Mouse (Mus musculus): Measurements from ENCODE around the gene Pacsin1. TPM values are rescaled to one million over a fixed set of nuclear protein-coding genes. Genes with fewer than 3 reads are reported as not detected.
"Not testable (repeated sequence)": the region's sequence is repeated elsewhere in the genome, so short reads cannot be mapped to it uniquely, and the experiment has no call there.

Gene Pacsin1
- polyA plus RNA-seq, 1 experiment from 2014 or later = 1.3 TPM

GRCm38 (mm10) chr17:27629249-27630020, 25.9 kb upstream of the Pacsin1 start:
- Histone ChIP-seq H3K4me1 (ENCODE audit: control insufficient read depth, insufficient read depth, low read length) (peaks cover 15% of the 10 kb centered on the region), H3K4me3 (ENCODE audit: low read length) (no peak overlapping the region), H3K36me3 (ENCODE audit: control insufficient read depth, insufficient read depth, low read length) (peaks cover 48% of the 10 kb centered on the region), H3K27me3 (ENCODE audit: control insufficient read depth, insufficient read depth, low read length) (no peaks in the 10 kb centered on the region), H3K9ac (ENCODE audit: low read depth, low read length) (no peak overlapping the region), H3K4me2 (replicated peaks; ENCODE audit: low read depth, low read length) (no peak overlapping the region), H3K9me3 (ENCODE audit: control insufficient read depth, low read length) (no peaks in the 10 kb centered on the region), H3K27ac (ENCODE audit: low read depth, low read length) (no peak overlapping the region)
- 0 out of 2 replicates have a peak, but pooled peaks have one; percentile 22 for ATAC-seq (ENCODE audit: low FRiP score, low TSS enrichment)
- WGBS = 75% methylated on average over 2 of the region's 2 CpGs

- peak within 1 kb of the TSS; percentile 77 for H3K4me3 ChIP-seq (ENCODE audit: low read length)
- peaks cover 39% of the 10 kb centered on the region for H3K36me3 ChIP-seq (ENCODE audit: control insufficient read depth, insufficient read depth, low read length)
- WGBS = under 1% methylated on average over 64 of the region's 72 CpGs
- peak within 1 kb of the TSS; percentile 85 for H3K9ac ChIP-seq (ENCODE audit: low read depth, low read length)
- no peaks in the 10 kb centered on the region for H3K9me3 ChIP-seq (ENCODE audit: control insufficient read depth, low read length)
- H3K4me1 ChIP-seq (ENCODE audit: control insufficient read depth, insufficient read depth, low read length) = peaks cover 22% of the 10 kb centered on the region
- H3K27me3 ChIP-seq (ENCODE audit: control insufficient read depth, insufficient read depth, low read length) = no peaks in the 10 kb centered on the region
- peak within 1 kb of the TSS; percentile 58 for H3K4me2 ChIP-seq (replicated peaks; ENCODE audit: low read depth, low read length)
- peak within 1 kb of the TSS; percentile 87 for H3K27ac ChIP-seq (ENCODE audit: low read depth, low read length)
- ATAC-seq (ENCODE audit: low FRiP score, low TSS enrichment) = peak; percentile 96
These were observed 20.3 kb upstream of the Pacsin1 start, which contains the start of gene RPS10-NUDT3 for GRCm38 (mm10) chr17:27634871-27635574. Gene RPS10-NUDT3, minus strand, starts transcription at chr17:27635222.

- Histone ChIP-seq H3K4me3 (ENCODE audit: low read length) (peak overlapping the region; percentile 77), H3K4me2 (replicated peaks; ENCODE audit: low read depth, low read length) (peak overlapping the region; percentile 58; the same call in 1 of the 2 replicates), H3K4me1 (ENCODE audit: control insufficient read depth, insufficient read depth, low read length) (peaks cover 22% of the 10 kb centered on the region), H3K36me3 (ENCODE audit: control insufficient read depth, insufficient read depth, low read length) (peaks cover 34% of the 10 kb centered on the region), H3K9ac (ENCODE audit: low read depth, low read length) (peak overlapping the region; percentile 85), H3K27ac (ENCODE audit: low read depth, low read length) (peak overlapping the region; percentile 87; the same call in 1 of the 2 replicates)
- ATAC-seq (ENCODE audit: low FRiP score, low TSS enrichment); H3K27me3 ChIP-seq (ENCODE audit: control insufficient read depth, insufficient read depth, low read length); H3K9me3 ChIP-seq (ENCODE audit: control insufficient read depth, low read length): not testable (repeated sequence)
- 44% methylated on average over 9 of the region's 9 CpGs for WGBS
These were observed 19.8 kb upstream of the Pacsin1 start for GRCm38 (mm10) chr17:27635575-27635903.

- peak within 1 kb of the TSS; percentile 27; the same call in 1 of the 2 replicates for H3K27ac ChIP-seq (ENCODE audit: low read depth, low read length)
- WGBS = 18% methylated on average over 18 of the region's 18 CpGs
- no peak for ATAC-seq (ENCODE audit: low FRiP score, low TSS enrichment)
- H3K9me3 ChIP-seq (ENCODE audit: control insufficient read depth, low read length) = no peaks in the 10 kb centered on the region
- peak within 1 kb of the TSS; percentile 77; the same call in 1 of the 2 replicates for H3K4me3 ChIP-seq (ENCODE audit: low read length)
- peak within 1 kb of the TSS; percentile 58; the same call in 1 of the 2 replicates for H3K4me2 ChIP-seq (replicated peaks; ENCODE audit: low read depth, low read length)
- no peak within 1 kb of the TSS; the same call in none of the 2 replicates for H3K9ac ChIP-seq (ENCODE audit: low read depth, low read length)
- H3K4me1 ChIP-seq (ENCODE audit: control insufficient read depth, insufficient read depth, low read length) = peaks cover 22% of the 10 kb centered on the region
- no peaks in the 10 kb centered on the region for H3K27me3 ChIP-seq (ENCODE audit: control insufficient read depth, insufficient read depth, low read length)
- peaks cover 26% of the 10 kb centered on the region for H3K36me3 ChIP-seq (ENCODE audit: control insufficient read depth, insufficient read depth, low read length)
These were observed 18.9 kb upstream of the Pacsin1 start, which contains the start of gene Rps10 for GRCm38 (mm10) chr17:27636132-27637020. Gene Rps10, minus strand, starts transcription at chr17:27636669.

- no peak overlapping the region for H3K4me3 ChIP-seq (ENCODE audit: low read length)
- H3K9me3 ChIP-seq (ENCODE audit: control insufficient read depth, low read length) = no peaks in the 10 kb centered on the region
- H3K9ac ChIP-seq (ENCODE audit: low read depth, low read length) = no peak overlapping the region
- peaks cover 16% of the 10 kb centered on the region for H3K36me3 ChIP-seq (ENCODE audit: control insufficient read depth, insufficient read depth, low read length)
- no peaks in the 10 kb centered on the region for H3K27me3 ChIP-seq (ENCODE audit: control insufficient read depth, insufficient read depth, low read length)
- WGBS = 53% methylated on average over 9 of the region's 9 CpGs
- H3K4me2 ChIP-seq (replicated peaks; ENCODE audit: low read depth, low read length) = no peak overlapping the region
- no peak for ATAC-seq (ENCODE audit: low FRiP score, low TSS enrichment)
- peaks cover 17% of the 10 kb centered on the region for H3K4me1 ChIP-seq (ENCODE audit: control insufficient read depth, insufficient read depth, low read length)
- no peak overlapping the region for H3K27ac ChIP-seq (ENCODE audit: low read depth, low read length)
These were observed 18.0 kb upstream of the Pacsin1 start for GRCm38 (mm10) chr17:27637333-27637732.

GRCm38 (mm10) chr17:27638921-27639332, 16.4 kb upstream of the Pacsin1 start:
- H3K27me3 ChIP-seq (ENCODE audit: control insufficient read depth, insufficient read depth, low read length) = no peaks in the 10 kb centered on the region
- H3K4me3 ChIP-seq (ENCODE audit: low read length) = no peak overlapping the region
- no peak overlapping the region for H3K4me2 ChIP-seq (replicated peaks; ENCODE audit: low read depth, low read length)
- WGBS = 83% methylated on average over 20 of the region's 20 CpGs
- no peak overlapping the region for H3K9ac ChIP-seq (ENCODE audit: low read depth, low read length)
- H3K27ac ChIP-seq (ENCODE audit: low read depth, low read length) = no peak overlapping the region
- no peak for ATAC-seq (ENCODE audit: low FRiP score, low TSS enrichment)
- H3K9me3 ChIP-seq (ENCODE audit: control insufficient read depth, low read length) = no peaks in the 10 kb centered on the region
- peaks cover 18% of the 10 kb centered on the region for H3K4me1 ChIP-seq (ENCODE audit: control insufficient read depth, insufficient read depth, low read length)
- peaks cover under 1% of the 10 kb centered on the region; the same call in 1 of the 2 replicates for H3K36me3 ChIP-seq (ENCODE audit: control insufficient read depth, insufficient read depth, low read length)

GRCm38 (mm10) chr17:27639851-27640250, 15.5 kb upstream of the Pacsin1 start:
- not testable (repeated sequence) for H3K4me3 ChIP-seq (ENCODE audit: low read length); H3K36me3 ChIP-seq (ENCODE audit: control insufficient read depth, insufficient read depth, low read length); H3K27ac ChIP-seq (ENCODE audit: low read depth, low read length); H3K4me2 ChIP-seq (replicated peaks; ENCODE audit: low read depth, low read length); H3K9me3 ChIP-seq (ENCODE audit: control insufficient read depth, low read length); H3K27me3 ChIP-seq (ENCODE audit: control insufficient read depth, insufficient read depth, low read length); ATAC-seq (ENCODE audit: low FRiP score, low TSS enrichment); H3K9ac ChIP-seq (ENCODE audit: low read depth, low read length)
- peaks cover 18% of the 10 kb centered on the region for H3K4me1 ChIP-seq (ENCODE audit: control insufficient read depth, insufficient read depth, low read length)
- 93% methylated on average over 6 of the region's 6 CpGs for WGBS

- H3K36me3 ChIP-seq (ENCODE audit: control insufficient read depth, insufficient read depth, low read length) = no peaks in the 10 kb centered on the region
- peaks cover 10% of the 10 kb centered on the region for H3K4me1 ChIP-seq (ENCODE audit: control insufficient read depth, insufficient read depth, low read length)
- ATAC-seq (ENCODE audit: low FRiP score, low TSS enrichment) = peak; percentile 72
- no peaks in the 10 kb centered on the region for H3K27me3 ChIP-seq (ENCODE audit: control insufficient read depth, insufficient read depth, low read length)
- 3% methylated on average over 12 of the region's 12 CpGs for WGBS
- H3K4me2 ChIP-seq (replicated peaks; ENCODE audit: low read depth, low read length) = no peak overlapping the region
- no peak overlapping the region for H3K4me3 ChIP-seq (ENCODE audit: low read length)
- no peaks in the 10 kb centered on the region for H3K9me3 ChIP-seq (ENCODE audit: control insufficient read depth, low read length)
- H3K9ac ChIP-seq (ENCODE audit: low read depth, low read length) = peak overlapping the region; percentile 12; the same call in 1 of the 2 replicates
- no peak overlapping the region for H3K27ac ChIP-seq (ENCODE audit: low read depth, low read length)
These were observed 12.7 kb upstream of the Pacsin1 start for GRCm38 (mm10) chr17:27642491-27643062.

Data from kidney, embryonic 14.5 days (tissue).